Mouse (Mus musculus): ENCODE results near the gene Nr2f2.

Gene Nr2f2

GRCm38 (mm10) chr7:70332926-70333664 lies 33.4 kb downstream of the Nr2f2 start:
- no peak for DNase-seq (ENCODE audit: low spot score in 2 of 2)

GRCm38 (mm10) chr7:70332064-70332850 lies 34.3 kb downstream of the Nr2f2 start:
- peak in 1 of 2 experiments; percentile 20 for DNase-seq (ENCODE audit: low spot score in 2 of 2)

- DNase-seq (ENCODE audit: low spot score in 2 of 2) = peak; percentile 44 to 56
Observed at GRCm38 (mm10) chr7:70331243-70332063, 35.1 kb downstream of the Nr2f2 start.

GRCm38 (mm10) chr7:70330761-70331242 lies 35.7 kb downstream of the Nr2f2 start:
- DNase-seq (ENCODE audit: low spot score in 2 of 2) = peak in 1 of 2 experiments; percentile 24

GRCm38 (mm10) chr7:70330207-70330562 lies 36.4 kb downstream of the Nr2f2 start:
- DNase-seq (ENCODE audit: low spot score in 2 of 2) = no peak

GRCm38 (mm10) chr7:70329521-70330206 lies 36.9 kb downstream of the Nr2f2 start:
- DNase-seq (ENCODE audit: low spot score in 2 of 2) = no peak

- no peak for DNase-seq (ENCODE audit: low spot score in 2 of 2)
Observed at GRCm38 (mm10) chr7:70329037-70329516, 37.5 kb downstream of the Nr2f2 start.

- DNase-seq (ENCODE audit: low spot score in 2 of 2) = no peak
Observed at GRCm38 (mm10) chr7:70328206-70329036, 38.1 kb downstream of the Nr2f2 start.

GRCm38 (mm10) chr7:70327191-70327590 lies 39.3 kb downstream of the Nr2f2 start:
- no peak for DNase-seq (ENCODE audit: low spot score in 2 of 2)

- DNase-seq (ENCODE audit: low spot score in 2 of 2) = no peak
Observed at GRCm38 (mm10) chr7:70326176-70327035, 40.1 kb downstream of the Nr2f2 start.

GRCm38 (mm10) chr7:70325381-70325780 lies 41.2 kb downstream of the Nr2f2 start:
- no peak for DNase-seq (ENCODE audit: low spot score in 2 of 2)

GRCm38 (mm10) chr7:70324541-70324940 lies 42.0 kb downstream of the Nr2f2 start:
- DNase-seq (ENCODE audit: low spot score in 2 of 2) = no peak

GRCm38 (mm10) chr7:70324041-70324440 lies 42.5 kb downstream of the Nr2f2 start:
- DNase-seq (ENCODE audit: low spot score in 2 of 2) = no peak

- DNase-seq (ENCODE audit: low spot score in 2 of 2) = no peak
Observed at GRCm38 (mm10) chr7:70305716-70306115, 60.8 kb downstream of the Nr2f2 start.

GRCm38 (mm10) chr7:70304426-70304825 lies 62.1 kb downstream of the Nr2f2 start:
- DNase-seq (ENCODE audit: low spot score in 2 of 2) = no peak

All from right cerebral cortex, postnatal 10 days (tissue).